Mouse (Mus musculus) spleen, adult 2 months (tissue): ENCODE data around the gene Rangrf.

ENCODE experiments used
- CTCF ChIP-seq: fragments of 200-500 bp; IDR thresholded peaks from 2 replicates; pipeline ENCODE4 v1.5.1; 2011; ENCODE audit warnings: mild to moderate bottlenecking, inconsistent platforms; ENCODE audit not compliant: insufficient read depth, insufficient read length, insufficient replicate concordance; ENCODE audit errors: extremely low read depth
- POLR2A ChIP-seq: fragments of 200-500 bp; IDR thresholded peaks from 2 replicates; pipeline ENCODE4 v1.6.1; 2011; ENCODE audit warnings: low read depth, low read length, inconsistent platforms

DNA sequence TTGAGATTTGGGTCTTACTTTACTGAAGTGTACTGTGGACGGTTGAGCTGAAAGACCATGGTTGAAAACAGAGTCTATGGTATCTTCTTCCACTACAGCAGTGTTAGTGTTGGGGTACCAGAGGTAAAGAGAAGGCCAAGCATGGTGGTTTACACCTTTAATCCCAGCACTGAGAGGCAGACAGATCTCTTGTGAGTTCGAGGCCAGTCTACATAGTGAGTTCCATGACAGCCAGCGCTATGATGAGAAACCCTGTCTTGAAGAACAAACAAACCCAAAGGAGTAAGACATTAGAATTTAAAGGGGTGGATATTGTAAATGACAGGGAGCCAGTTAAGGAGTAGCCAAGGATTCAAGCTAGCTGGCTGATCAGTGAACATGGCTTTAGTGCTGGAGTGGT is 41.8 kb upstream of the Rangrf start:
- TF ChIP-seq CTCF (no peak), POLR2A (no peak)
